Mouse (Mus musculus): ENCODE measurements around the gene Pif1. TPM values are rescaled to one million over a fixed set of nuclear protein-coding genes. Genes with fewer than 3 reads are reported as not detected.

Pif1 gene
- polyA plus RNA-seq, 1 experiment from 2014 or later: 10.2 TPM

DNA sequence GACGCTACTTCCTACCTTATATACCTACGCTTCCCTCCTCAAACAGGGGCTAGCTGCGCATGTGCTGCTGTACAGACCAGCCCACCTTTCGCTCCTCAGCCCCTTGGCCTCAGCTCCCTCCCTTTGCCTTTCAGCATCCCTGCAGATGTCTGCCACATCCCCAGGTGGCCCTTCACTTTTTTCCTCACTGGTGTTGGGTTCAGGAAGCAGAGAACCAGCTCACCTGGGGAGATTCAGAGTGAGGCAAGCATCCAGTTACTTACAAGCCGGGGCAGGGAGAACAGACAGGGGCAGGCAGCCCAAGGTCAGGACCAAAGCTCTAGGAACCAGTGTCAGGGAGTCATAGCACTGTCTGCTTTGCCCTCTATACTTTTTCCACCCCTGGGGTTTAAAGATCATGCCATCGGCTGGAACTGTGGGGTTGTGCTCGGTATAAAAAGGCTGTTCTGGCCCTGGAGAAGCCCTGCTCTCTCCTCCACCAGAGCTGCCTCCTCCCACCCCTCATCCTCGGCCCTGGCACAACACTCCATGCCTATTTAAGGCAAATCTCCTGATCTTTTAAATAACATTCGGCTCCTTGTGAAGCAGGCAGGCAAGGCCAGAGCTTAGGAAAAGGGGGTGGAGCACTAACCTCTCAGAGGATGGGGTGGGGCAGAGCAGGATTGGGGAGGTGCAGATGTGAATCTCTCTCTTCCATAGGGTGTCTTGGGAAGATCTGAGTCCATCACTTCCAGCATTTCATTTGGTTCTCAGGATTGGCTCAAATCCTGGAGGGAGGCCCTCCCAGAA lies 19.6 kb downstream of the Pif1 start:
- Histone ChIP-seq H3K36me3 (ENCODE audit: control insufficient read depth, insufficient read depth) (no peaks in the 10 kb centered on the region), H3K9me3 (ENCODE audit: control insufficient read depth, low read length) (no peaks in the 10 kb centered on the region), H3K9ac (replicated peaks; ENCODE audit: low read depth, low read length) (no peak overlapping the region), H3K27me3 (replicated peaks; ENCODE audit: control insufficient read depth, insufficient read depth, low read length) (no peaks in the 10 kb centered on the region), H3K4me2 (ENCODE audit: low read length) (no peak overlapping the region), H3K27ac (ENCODE audit: low read length) (no peak overlapping the region), H3K4me1 (replicated peaks; ENCODE audit: control insufficient read depth, insufficient read depth, low read length) (0 out of 2 replicates have a peak, but pooled peaks cover 3% of the 10 kb centered on the region), H3K4me3 (replicated peaks; ENCODE audit: low read length) (no peak overlapping the region)
- ATAC-seq: no peak
- WGBS: 37% methylated on average over 9 of the region's 9 CpGs

DNA sequence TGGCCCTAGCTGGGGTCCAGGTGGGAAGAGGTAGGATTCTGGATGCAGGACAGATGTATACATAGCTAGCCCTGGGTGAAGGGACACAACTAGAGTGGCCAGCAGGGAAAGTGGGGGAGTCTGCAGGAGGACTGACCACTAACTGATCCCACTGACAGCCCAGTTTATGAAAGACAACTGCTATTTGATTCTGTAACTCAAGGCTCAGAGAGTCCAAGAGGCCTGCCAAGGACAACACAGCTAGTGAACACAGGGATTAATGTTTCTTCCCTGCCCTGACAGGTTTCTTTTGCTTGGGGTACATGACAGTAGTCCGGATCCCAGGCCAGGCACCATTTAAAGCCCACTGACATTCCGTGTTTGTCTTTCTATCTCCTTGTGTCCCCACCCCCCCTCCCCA lies 20.2 kb downstream of the Pif1 start:
- WGBS: 46% methylated on average over 2 of the region's 2 CpGs
- H3K4me2 ChIP-seq (ENCODE audit: low read length): no peak overlapping the region

DNA sequence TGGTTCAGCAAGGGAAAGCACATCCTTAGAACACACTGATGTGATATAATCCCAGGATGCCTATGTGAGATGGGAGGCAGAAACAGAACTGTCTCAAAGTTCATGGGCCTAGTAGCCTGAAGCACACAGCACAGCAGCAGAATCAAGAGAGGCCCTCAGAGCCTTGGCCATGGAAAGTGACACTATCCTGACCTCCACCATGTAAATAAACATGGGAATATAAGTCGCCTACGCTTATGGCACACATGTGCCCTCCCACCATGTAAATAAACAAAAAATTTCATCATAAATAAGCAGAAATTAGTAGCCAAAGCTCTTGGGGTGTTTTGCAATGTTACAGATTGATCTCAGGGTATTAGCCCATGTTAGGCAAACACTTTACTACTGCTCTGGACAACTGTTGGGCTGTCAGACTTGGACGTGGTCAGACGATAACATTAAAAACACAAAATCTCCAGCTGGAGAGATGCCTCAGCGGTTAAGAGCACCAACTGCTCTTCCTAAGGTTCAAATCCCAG lies 25.1 kb downstream of the Pif1 start:
- 93% methylated on average over 5 of the region's 5 CpGs for WGBS
- Histone ChIP-seq H3K27ac (ENCODE audit: low read length) (no peak overlapping the region), H3K4me3 (replicated peaks; ENCODE audit: low read length) (no peak overlapping the region), H3K4me2 (ENCODE audit: low read length) (no peak overlapping the region), H3K9me3 (ENCODE audit: control insufficient read depth, low read length) (no peaks in the 10 kb centered on the region), H3K27me3 (replicated peaks; ENCODE audit: control insufficient read depth, insufficient read depth, low read length) (no peaks in the 10 kb centered on the region), H3K4me1 (replicated peaks; ENCODE audit: control insufficient read depth, insufficient read depth, low read length) (no peaks in the 10 kb centered on the region), H3K36me3 (ENCODE audit: control insufficient read depth, insufficient read depth) (no peaks in the 10 kb centered on the region), H3K9ac (replicated peaks; ENCODE audit: low read depth, low read length) (no peak overlapping the region)
- ATAC-seq: no peak

More for the DNA sequence above, 20.2 kb downstream of the Pif1 start:
- H3K9me3 ChIP-seq (ENCODE audit: control insufficient read depth, low read length): no peaks in the 10 kb centered on the region
- H3K9ac ChIP-seq (replicated peaks; ENCODE audit: low read depth, low read length): no peak overlapping the region
- no peak overlapping the region for H3K4me3 ChIP-seq (replicated peaks; ENCODE audit: low read length)
- H3K36me3 ChIP-seq (ENCODE audit: control insufficient read depth, insufficient read depth): no peaks in the 10 kb centered on the region
- no peak for ATAC-seq
- H3K27ac ChIP-seq (ENCODE audit: low read length): no peak overlapping the region
- 0 out of 2 replicates have a peak, but pooled peaks cover 3% of the 10 kb centered on the region for H3K4me1 ChIP-seq (replicated peaks; ENCODE audit: control insufficient read depth, insufficient read depth, low read length)
- no peaks in the 10 kb centered on the region for H3K27me3 ChIP-seq (replicated peaks; ENCODE audit: control insufficient read depth, insufficient read depth, low read length)

DNA sequence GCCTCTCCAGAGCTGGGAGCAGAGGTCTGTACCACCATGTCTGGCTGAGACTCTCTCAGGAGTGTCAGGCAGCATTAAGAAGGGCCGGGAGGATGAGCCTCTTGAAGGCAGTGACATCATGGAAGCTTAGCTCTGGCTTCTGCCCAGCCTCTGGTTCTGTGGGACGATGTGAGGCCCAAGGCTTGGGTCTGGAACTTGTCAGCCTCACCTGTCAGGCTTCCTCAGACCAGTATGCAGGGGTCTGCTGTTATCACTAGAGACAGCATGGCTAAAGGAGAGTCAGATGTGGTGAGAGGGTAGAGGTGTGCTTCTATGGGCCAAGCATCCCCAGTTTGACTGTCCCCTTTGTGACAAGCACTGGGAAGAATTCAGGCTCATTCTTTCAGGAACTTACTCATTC lies 26.1 kb downstream of the Pif1 start:
- H3K4me1 ChIP-seq (replicated peaks; ENCODE audit: control insufficient read depth, insufficient read depth, low read length): no peaks in the 10 kb centered on the region
- no peak for ATAC-seq
- no peak overlapping the region for H3K4me3 ChIP-seq (replicated peaks; ENCODE audit: low read length)
- no peak overlapping the region for H3K27ac ChIP-seq (ENCODE audit: low read length)
- no peaks in the 10 kb centered on the region for H3K36me3 ChIP-seq (ENCODE audit: control insufficient read depth, insufficient read depth)
- H3K27me3 ChIP-seq (replicated peaks; ENCODE audit: control insufficient read depth, insufficient read depth, low read length): no peaks in the 10 kb centered on the region
- no peaks in the 10 kb centered on the region for H3K9me3 ChIP-seq (ENCODE audit: control insufficient read depth, low read length)
- WGBS: 60% methylated on average over 2 of the region's 2 CpGs
- no peak overlapping the region for H3K9ac ChIP-seq (replicated peaks; ENCODE audit: low read depth, low read length)
- no peak overlapping the region for H3K4me2 ChIP-seq (ENCODE audit: low read length)

DNA sequence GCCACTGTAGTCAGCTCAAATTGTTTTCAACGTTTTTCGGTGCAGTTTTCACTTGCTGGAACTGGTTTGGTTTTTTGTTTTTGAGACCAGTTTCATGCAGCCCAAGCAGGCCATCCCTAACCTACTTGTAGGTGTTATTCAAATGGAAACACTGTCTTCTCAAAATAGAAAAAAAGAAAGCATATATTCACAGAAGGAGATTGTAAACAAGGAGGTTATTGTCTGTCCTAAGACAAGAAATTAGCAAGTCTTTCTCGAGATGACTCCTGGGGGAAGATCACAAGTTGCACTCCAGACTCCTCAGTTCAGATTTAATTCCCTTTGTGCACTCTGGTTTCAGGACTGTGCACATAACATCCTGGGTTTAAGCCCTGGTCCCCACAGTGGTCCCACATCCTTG lies 32.4 kb downstream of the Pif1 start:
- H3K4me3 ChIP-seq (replicated peaks; ENCODE audit: low read length): no peak overlapping the region
- no peak overlapping the region for H3K27ac ChIP-seq (ENCODE audit: low read length)
- H3K27me3 ChIP-seq (replicated peaks; ENCODE audit: control insufficient read depth, insufficient read depth, low read length): no peaks in the 10 kb centered on the region
- H3K9me3 ChIP-seq (ENCODE audit: control insufficient read depth, low read length): no peaks in the 10 kb centered on the region
- WGBS: 65% methylated on average over 3 of the region's 3 CpGs
- H3K4me2 ChIP-seq (ENCODE audit: low read length): no peak overlapping the region
- no peak for ATAC-seq
- H3K9ac ChIP-seq (replicated peaks; ENCODE audit: low read depth, low read length): no peak overlapping the region
- no peaks in the 10 kb centered on the region for H3K4me1 ChIP-seq (replicated peaks; ENCODE audit: control insufficient read depth, insufficient read depth, low read length)
- H3K36me3 ChIP-seq (ENCODE audit: control insufficient read depth, insufficient read depth): no peaks in the 10 kb centered on the region

DNA sequence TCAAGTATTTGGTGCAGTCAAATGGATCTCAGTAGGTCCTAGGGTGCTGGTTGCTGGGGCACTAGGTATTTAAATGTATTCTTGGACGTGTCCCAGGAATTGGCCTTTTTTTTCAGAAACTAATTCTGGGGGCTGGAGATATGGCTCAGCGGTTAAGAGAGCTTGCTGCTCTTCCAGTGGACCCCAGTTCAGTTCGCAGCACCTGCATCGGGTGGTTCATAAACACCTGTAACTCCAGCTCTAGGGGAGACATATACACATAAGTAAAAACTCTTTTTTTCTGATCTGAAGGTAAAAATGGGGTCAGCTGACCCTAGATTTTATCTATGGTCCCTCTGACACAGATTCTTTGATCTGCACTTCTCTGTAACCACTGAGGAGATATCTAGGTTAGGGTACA lies 34.2 kb downstream of the Pif1 start:
- Histone ChIP-seq H3K9ac (replicated peaks; ENCODE audit: low read depth, low read length) (no peak overlapping the region), H3K27me3 (replicated peaks; ENCODE audit: control insufficient read depth, insufficient read depth, low read length) (no peaks in the 10 kb centered on the region), H3K4me1 (replicated peaks; ENCODE audit: control insufficient read depth, insufficient read depth, low read length) (no peaks in the 10 kb centered on the region), H3K9me3 (ENCODE audit: control insufficient read depth, low read length) (no peaks in the 10 kb centered on the region), H3K4me3 (replicated peaks; ENCODE audit: low read length) (no peak overlapping the region), H3K36me3 (ENCODE audit: control insufficient read depth, insufficient read depth) (no peaks in the 10 kb centered on the region), H3K27ac (ENCODE audit: low read length) (no peak overlapping the region), H3K4me2 (ENCODE audit: low read length) (no peak overlapping the region)
- no peak for ATAC-seq
- 82% methylated on average over 4 of the region's 4 CpGs for WGBS

GRCm38 (mm10) chr9:65621666-65622065 lies 34.7 kb downstream of the Pif1 start:
- no peak for ATAC-seq
- H3K27ac ChIP-seq (ENCODE audit: low read length): no peak overlapping the region
- WGBS: 94% methylated on average over 2 of the region's 2 CpGs

DNA sequence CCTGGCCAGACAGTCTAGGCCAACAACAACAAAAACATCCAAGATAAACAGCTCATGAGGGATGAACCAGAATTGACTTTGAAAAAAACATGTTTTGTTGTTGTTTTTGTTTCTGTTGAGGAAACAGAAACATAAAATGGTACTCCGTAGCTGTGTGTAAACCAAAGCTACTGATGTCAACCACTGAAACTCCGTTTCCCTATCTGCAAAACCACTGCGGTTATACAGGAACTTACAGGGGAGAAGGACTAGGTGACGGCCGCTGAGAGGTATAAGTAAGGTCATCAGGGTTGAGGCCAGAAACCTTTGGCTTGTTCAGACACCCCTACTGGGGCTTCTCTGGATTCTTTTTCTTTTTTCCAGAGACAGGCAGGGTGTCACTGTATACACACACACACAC lies 35.9 kb downstream of the Pif1 start:
- no peak overlapping the region for H3K27ac ChIP-seq (ENCODE audit: low read length)
- no peak overlapping the region for H3K4me3 ChIP-seq (replicated peaks; ENCODE audit: low read length)
- H3K4me1 ChIP-seq (replicated peaks; ENCODE audit: control insufficient read depth, insufficient read depth, low read length): no peaks in the 10 kb centered on the region
- no peak for ATAC-seq
- no peaks in the 10 kb centered on the region for H3K27me3 ChIP-seq (replicated peaks; ENCODE audit: control insufficient read depth, insufficient read depth, low read length)
- no peak overlapping the region for H3K4me2 ChIP-seq (ENCODE audit: low read length)
- H3K36me3 ChIP-seq (ENCODE audit: control insufficient read depth, insufficient read depth): no peaks in the 10 kb centered on the region
- H3K9me3 ChIP-seq (ENCODE audit: control insufficient read depth, low read length): no peaks in the 10 kb centered on the region
- H3K9ac ChIP-seq (replicated peaks; ENCODE audit: low read depth, low read length): no peak overlapping the region
- WGBS: 92% methylated on average over 5 of the region's 5 CpGs

More at GRCm38 (mm10) chr9:65621666-65622065, 34.7 kb downstream of the Pif1 start:
- no peaks in the 10 kb centered on the region for H3K4me1 ChIP-seq (replicated peaks; ENCODE audit: control insufficient read depth, insufficient read depth, low read length)
- no peak overlapping the region for H3K4me3 ChIP-seq (replicated peaks; ENCODE audit: low read length)
- no peak overlapping the region for H3K9ac ChIP-seq (replicated peaks; ENCODE audit: low read depth, low read length)
- H3K9me3 ChIP-seq (ENCODE audit: control insufficient read depth, low read length): no peaks in the 10 kb centered on the region
- no peaks in the 10 kb centered on the region for H3K36me3 ChIP-seq (ENCODE audit: control insufficient read depth, insufficient read depth)
- no peak overlapping the region for H3K4me2 ChIP-seq (ENCODE audit: low read length)
- H3K27me3 ChIP-seq (replicated peaks; ENCODE audit: control insufficient read depth, insufficient read depth, low read length): no peaks in the 10 kb centered on the region

- WGBS: 70% methylated on average over 2 of the region's 2 CpGs
Observed at GRCm38 (mm10) chr9:65624266-65624665, 37.3 kb downstream of the Pif1 start.

More at GRCm38 (mm10) chr9:65624266-65624665, 37.3 kb downstream of the Pif1 start:
- H3K36me3 ChIP-seq (ENCODE audit: control insufficient read depth, insufficient read depth): no peaks in the 10 kb centered on the region
- no peak overlapping the region for H3K4me2 ChIP-seq (ENCODE audit: low read length)
- peaks cover 10% of the 10 kb centered on the region for H3K27me3 ChIP-seq (replicated peaks; ENCODE audit: control insufficient read depth, insufficient read depth, low read length)
- peaks cover 4% of the 10 kb centered on the region for H3K4me1 ChIP-seq (replicated peaks; ENCODE audit: control insufficient read depth, insufficient read depth, low read length)
- no peak for ATAC-seq
- H3K9me3 ChIP-seq (ENCODE audit: control insufficient read depth, low read length): no peaks in the 10 kb centered on the region
- H3K4me3 ChIP-seq (replicated peaks; ENCODE audit: low read length): no peak overlapping the region
- no peak overlapping the region for H3K9ac ChIP-seq (replicated peaks; ENCODE audit: low read depth, low read length)
- no peak overlapping the region for H3K27ac ChIP-seq (ENCODE audit: low read length)

All from forebrain, embryonic 16.5 days (tissue).